Mouse (Mus musculus) heart, adult 8-10 months (tissue): ENCODE results near the gene Klrb1b. TPM values are rescaled to one million over a fixed set of nuclear protein-coding genes. Genes with fewer than 3 reads are reported as not detected.

Experiments
- DNase-seq: peaks from one replicate; pipeline ENCODE4 v3.0.0; 2022; ENCODE audit warnings: low spot score
- total RNA-seq, 4 experiments: library from RNA; stranded (reverse); gene quantifications; 2 replicates each; pipeline ENCODE4 v1.2.4; 2022

Gene Klrb1b
- not detected for total RNA-seq

DNA sequence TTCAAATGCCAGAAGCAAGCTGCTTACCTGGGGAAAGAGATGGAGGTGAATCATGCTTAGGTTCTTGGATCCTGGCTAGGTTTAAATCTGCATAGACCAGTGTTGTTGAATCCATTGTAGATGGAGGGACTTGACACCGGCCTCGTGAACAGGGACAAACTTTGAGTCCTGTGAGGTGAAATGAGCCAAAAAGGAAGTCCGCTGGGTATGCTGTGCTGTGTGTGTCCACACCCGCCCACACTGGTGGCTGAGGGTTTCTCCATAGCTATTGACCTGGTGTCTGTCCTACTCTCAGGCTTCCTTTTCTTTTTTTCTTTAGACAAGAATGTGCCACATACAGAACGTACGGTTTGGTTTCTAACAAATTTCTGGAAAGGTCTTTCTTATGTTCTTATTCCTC is at the start of gene Klrb1b, which contains the start of gene Gm44511:
TSS of gene Klrb1b (minus strand) at position 200 of the 400 bp plus-strand sequence.
TSS of gene Gm44511 (minus strand) at position 184 of the 400 bp plus-strand sequence.
- DNase-seq: no peak

DNA sequence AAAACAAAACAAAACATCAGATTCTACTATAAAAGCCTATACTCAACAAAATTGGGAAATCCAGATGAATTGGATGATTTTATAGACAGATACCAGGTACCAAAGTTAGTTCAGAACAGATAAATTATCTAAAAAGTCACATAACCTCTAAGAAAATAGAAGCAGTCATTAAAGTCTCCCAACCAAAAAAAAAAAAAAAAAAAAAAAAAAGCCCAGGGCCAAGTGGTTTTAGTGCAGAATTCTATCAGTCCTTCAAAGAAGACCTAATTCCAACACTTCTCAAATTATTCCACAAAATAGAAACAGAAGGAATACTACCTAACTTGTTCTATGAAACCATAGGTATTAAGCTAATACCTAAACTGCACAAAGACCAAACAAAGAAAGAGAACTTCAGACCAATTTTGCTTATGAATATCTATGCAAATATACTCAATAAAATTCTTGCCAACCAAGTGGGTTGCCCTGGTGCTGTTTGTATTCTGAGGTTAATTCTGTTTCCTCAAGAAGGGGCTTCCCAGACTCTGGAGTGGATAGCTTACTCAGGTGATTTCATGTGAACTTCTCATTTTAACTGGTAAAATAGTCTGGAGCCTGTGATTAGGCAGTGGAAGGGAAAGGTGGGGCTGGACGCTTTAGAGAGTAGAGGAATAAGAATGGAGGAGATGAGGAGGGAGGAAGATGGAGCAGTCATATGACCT is 45.9 kb upstream of the Klrb1b start:
- DNase-seq: no peak

DNA sequence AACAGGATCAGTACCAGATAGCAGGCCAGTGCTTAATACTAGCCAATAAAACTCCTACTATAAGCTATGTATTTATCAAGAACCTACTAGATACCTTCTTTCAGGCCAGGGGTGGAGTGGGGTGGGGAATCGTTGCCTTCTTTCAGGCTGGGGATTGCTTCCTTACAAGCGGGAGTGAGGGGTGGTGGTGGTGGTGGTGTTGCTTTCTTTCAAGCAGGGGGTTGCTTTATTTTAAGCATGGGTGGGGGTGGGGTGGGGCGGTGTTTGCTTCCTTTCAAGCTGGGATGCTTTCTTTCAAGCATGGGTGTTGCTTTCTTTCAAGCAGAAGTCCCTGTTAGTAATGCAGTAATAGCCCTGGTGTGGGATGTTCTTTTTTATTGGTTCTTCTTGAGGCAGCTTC is 42.7 kb upstream of the Klrb1b start:
- DNase-seq: no peak

DNA sequence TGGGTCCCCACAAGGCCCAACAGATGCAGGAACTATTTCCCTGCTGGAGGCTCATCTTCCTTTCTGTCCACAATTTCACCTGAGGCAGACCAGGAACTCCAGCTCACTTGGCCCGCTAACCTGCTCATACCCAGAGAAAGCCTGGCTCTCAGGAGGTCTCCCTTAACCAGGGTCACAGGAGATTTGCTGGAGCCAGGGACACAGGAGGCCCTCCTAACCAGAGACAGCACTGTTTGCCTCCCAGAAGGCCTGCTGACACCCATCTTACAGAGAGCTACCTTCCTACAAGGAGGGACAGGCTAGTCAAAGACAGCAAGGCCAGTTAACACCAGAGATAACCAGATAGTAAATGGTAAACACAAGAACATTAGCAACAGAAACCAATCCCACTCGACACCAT is 31.8 kb upstream of the Klrb1b start:
- DNase-seq: no peak

DNA sequence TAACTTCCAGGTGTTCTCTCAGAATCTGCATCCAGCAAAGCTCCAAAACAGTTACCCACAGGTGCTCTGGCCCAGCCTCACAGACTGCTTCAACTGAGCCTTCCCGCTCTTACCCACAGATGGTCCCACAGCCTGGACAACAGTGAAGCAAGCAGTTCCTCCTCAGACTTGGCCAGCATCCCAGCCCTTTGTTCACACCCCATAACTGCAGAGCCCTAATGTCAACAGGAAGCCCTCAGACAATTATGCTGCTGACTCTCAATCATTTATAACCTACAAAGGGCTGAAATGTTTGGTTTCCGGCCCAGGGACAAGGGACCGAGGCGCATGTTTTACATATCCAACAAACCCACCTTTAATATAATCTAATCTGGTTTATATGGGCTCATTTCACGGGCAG is 30.1 kb upstream of the Klrb1b start:
- peak; percentile 92 for DNase-seq

DNA sequence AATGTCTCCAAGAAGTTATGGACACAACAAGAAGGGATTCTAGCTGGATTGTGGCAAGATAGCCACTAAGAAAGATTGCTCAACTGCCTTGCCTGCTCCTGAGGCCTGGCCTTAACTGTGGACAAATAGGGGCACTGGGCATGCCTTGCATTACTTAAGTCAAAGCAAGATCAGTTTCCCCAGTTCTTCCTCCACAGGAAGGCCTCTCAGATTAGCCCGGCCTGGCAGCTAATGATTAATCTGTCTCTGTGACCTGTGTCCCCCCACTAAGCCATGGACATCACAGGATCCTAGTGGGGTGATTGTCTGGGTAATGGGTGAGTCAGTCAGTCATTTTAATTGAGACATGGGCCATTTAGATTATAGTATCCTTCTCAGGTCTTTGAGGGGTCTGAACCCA is 29.3 kb upstream of the Klrb1b start:
- DNase-seq: no peak

DNA sequence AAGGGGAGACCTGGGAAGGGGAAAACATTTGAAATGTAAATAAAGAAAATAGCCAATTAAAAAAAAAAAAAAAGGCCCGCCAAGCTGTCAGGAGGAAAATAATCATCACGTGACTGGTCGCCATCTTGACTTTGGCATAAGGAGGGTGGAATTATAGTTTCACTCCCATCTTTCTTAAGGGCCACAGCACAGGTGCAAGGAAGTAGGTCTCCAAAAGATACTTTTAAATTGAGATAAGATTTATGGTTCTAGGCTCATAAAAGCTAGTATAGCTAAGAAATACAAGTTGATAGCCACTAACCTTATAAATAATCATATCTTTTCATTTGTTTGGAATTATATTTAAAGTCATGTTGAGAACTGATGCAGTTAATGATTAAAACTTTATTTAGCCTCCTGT is 28.8 kb upstream of the Klrb1b start:
- no peak for DNase-seq

DNA sequence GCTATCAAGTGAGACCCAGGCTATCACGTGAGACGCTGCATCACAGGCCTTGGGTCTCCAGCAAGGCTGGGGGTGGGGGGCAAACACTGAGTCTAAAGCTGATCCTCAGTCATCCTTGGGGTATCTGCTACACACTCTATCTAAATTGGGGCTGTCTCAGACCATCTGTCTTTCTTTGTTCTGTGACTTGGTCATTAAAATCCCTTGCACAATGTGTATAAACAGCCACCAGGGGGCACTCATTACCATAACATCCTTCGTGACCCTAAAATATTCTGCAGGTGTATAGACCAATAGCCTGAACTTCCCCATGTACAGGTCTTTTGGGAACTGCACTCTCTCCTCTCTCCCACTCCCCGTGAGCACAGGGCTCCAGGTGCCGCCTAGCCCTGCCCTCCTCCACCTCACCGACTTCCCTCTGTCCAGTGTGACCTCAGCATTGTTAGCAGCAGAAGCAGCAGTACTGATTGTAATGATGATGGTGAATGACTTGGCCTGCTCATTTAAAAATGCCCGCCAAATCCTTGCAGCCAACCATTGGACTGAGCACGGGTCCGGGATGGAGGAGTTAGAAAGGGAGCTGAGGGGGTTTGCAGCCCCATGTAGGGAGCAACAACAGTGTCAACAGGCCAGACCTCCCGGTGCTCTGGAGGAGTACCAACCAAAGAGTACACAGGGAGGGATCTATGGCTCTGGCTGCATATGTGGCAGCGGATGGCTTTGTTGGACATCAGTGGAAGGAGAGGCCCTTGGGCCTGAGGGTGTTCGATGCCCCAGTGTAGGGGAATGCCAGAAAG is 28.1 kb upstream of the Klrb1b start:
- peak; percentile 70 for DNase-seq

DNA sequence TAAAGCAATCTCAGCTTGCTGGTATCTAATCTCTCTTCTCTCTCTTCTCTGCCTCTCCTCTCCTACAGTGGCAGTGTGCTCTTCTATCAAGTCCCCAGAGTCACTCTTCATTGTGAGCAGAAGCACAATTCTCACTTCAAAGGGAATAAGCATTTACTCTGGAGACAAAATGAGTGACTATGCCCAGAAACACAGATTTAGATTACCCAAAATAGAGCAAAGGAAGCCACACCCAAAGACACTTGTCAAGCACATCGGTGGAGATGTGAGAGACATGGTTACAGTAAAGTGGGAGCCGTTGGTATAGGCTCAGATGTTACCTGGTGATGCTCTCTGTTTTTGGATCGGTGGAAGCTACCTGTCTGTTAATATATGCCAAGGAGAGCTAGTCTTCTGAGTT is 26.6 kb upstream of the Klrb1b start:
- DNase-seq: no peak

DNA sequence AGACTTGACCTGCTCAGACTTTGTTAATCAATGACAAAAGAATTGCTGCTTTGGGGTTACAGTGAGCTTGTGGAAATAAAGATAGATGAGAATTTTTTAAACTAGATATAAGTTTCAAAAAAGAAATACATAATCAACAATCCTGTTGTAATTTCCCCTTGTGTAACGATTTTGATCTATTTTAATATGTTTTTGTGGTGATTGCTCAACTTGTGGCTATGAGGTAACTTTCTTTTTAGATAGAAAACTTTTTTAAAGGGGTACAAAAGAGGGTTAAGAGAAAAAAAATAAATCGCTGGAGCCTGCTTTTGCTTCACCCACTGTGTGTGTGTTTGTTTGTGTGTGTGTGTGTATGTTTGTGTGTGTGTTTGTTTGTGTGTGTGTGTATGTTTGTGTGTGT is 25.0 kb upstream of the Klrb1b start:
- DNase-seq: no peak

DNA sequence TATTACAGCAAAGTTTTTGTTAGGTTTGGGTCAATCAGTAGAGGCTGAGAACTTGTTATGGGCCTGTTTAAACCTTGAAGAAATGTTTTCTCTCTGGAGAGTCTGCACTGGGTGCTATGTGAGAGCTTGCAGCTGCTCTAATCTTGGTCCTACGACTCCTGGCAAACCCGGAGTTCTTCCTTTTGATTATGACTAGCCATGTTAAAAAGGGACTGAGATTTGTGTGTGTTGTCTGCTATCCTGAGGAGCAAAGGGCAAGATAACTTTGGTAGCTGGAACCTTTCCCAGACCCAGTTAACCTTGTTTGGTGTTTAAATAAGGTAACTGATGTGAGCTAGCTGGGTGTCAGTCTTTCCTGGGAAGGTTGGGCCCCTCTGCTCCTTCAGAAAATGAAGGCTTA is 24.5 kb upstream of the Klrb1b start:
- DNase-seq: no peak

DNA sequence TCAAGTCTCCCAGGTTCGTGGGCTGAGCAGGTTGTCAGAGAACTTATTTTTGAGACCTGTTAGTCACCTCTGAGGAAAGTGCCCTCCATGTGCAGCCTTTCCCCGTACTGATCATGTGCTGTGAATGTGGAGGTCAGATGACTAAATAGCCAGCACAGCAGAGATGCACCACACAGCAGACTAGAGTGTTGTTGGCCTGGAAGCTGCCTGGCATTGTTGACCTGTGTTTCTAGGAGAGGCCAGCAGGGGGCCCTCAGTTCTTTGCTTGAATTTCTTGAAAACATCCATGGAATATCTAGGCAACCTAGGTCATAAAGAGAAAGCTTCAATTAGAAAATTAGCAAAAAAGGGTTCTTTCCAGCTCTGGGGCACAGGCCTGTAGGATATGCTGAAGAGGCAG is 23.8 kb upstream of the Klrb1b start:
- no peak for DNase-seq

DNA sequence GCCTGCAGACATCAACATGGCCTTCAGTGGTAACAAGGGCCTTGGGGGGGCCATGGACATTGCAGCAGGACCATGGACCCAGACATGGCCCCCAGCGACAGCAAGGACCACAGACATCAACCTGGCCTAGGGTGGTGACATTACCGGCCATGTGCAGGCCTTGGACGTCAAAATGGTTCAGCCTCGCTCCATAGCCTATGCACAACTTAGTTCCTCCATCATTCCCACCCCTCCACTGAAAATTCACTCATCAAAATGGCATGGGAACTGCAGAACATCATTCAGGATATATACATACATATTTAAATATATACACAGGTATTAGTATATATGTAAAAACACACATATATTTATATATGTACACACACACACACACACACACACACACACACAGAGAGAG is 21.3 kb upstream of the Klrb1b start:
- DNase-seq: no peak

DNA sequence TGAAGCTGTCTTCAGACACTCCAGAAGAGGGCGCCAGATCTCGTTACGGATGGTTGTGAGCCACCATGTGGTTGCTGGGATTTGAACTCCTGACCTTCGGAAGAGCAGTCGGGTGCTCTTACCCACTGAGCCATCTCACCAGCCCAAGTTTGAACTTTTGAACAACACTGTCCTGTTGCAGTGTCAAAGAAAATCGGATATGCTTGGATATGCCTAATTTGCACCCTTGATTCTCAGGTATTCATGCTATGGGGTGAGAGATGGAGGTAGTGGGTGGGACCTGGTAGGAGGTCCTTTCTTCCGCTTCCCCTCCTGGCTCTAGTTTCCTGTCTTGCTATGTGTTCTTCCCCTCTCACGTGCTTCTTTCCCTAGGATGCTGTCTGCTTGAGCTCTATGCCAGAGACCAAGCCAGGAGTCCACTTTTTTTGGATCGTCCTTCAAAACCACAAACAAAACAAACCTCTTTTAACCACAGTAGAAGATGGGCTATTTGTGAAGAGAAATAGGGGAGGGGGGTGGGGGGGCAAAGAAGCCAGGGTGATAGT is 19.9 kb upstream of the Klrb1b start:
- no peak for DNase-seq

DNA sequence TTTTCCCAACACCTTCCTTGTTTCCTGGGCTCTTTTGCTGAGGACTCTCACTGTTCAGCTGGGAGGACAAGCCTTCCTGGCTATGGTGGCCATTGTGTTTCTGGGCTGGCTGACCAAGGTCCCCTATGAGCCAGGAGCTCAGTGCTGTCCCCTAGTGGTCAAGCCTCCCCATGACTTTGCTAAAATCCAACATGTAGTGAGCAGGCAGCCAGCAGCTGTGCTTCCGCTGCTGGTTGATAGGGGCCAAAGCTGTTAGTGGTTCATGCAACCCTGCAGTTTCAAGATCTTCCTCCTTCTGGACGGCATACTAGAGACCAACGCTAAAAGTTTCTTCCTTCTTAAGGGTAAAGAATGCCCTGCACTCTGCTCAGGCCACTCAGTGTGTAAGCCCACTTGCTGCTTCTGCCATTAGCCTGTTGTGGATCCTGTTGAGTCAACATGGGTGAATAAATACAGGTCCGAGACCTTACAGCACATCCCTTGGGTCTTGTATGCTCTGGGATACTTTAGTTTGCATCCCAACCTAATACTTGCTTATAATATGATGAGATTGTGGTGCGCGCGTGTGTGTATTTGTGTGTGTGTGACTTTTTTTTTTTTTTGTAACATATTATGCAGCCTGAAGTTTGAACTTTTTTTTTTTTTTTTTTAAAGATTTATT is 19.3 kb upstream of the Klrb1b start:
- DNase-seq: peak; percentile 93

DNA sequence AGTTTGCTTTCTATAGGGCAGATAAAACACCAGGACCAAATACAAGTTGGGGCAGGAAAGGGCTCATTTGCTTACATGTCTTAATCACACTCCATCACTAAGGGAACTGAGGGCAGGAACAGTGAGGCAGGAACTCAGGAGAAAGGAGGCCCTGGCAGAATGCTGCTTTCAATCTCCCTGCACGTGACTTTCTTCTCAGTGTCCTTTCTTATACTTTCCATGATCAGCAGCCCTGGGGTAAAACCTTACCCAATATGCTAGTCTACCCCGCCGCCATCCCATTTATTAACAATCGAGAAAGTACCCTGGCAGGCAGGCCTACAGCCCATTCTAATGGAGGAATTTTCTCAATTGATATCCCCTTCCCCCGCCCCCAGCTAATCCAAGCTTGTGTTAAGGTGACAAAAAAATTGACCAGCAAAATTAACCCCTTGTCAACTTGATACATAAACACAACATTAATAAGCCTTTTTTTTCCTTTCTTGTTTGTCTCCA is 18.5 kb upstream of the Klrb1b start:
- DNase-seq: no peak

DNA sequence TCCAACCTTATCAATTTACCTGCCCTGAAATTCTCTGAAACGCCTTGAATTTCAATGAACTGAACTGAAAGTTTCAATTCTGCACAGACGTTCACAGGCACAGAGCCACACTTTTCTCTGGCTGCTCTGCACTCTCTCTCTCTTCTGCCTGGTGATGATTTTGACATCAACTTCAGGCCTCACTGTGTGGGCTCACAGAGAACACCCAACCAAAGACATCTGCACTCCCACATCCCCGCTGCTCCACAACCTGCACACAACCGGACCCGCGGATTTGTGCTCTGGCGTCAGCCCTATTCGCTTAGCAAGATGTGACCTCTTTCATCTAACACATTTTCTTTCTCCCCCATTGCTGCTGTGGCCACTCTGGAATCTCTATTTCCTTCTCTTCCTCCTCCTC is 18.0 kb upstream of the Klrb1b start:
- no peak for DNase-seq

DNA sequence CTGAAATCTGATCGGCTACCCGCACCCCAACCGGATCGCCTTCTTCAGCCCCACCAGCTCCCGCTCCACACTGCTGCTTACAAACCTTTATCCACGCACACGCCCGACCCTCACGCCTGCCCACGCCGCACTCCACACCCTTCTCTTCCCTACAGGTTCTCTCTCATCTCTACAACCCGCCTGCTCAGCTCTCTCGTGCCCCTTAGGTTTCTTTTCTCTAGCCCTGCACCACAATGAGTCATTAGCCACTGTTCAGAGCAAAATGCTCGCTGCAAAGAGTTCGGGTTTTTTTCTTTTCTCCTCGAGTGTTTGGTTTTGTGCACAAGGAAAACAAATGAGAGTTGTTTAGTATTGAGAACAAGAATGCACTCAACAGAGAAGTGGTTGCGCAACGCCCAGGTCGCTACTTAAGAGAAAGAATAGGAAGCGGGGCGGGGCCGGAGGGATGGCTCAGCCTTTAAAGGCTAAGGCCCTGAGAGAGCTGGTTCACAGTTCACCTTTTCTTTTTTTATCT is 17.4 kb upstream of the Klrb1b start:
- peak; percentile 81 for DNase-seq

DNA sequence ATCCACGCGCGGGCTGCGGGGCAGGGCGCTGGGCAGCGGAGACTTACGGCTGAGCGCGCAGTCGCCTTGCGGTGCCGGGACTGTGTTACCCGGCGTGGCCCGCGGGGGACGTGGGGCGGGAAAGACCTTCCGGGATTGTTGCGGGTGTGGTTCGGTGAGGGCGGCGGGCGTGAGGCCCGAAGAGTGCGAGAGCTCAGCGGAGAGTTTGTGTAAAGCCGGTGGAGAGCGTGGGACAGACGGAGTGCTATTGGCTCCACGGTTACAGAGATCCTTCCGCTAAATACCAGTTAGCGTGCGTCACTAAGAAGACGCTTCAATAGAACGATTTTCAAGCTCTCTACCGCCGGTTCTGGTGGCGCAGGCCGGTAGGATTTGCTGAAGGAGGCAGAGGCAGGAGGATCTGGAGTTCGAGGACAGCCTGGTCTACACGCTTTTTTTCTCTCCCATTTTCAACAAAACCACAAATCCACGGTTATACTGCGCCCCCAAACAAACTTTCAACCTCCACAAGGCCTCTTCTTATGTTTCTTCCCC is 16.9 kb upstream of the Klrb1b start:
- DNase-seq: peak; percentile 95

DNA sequence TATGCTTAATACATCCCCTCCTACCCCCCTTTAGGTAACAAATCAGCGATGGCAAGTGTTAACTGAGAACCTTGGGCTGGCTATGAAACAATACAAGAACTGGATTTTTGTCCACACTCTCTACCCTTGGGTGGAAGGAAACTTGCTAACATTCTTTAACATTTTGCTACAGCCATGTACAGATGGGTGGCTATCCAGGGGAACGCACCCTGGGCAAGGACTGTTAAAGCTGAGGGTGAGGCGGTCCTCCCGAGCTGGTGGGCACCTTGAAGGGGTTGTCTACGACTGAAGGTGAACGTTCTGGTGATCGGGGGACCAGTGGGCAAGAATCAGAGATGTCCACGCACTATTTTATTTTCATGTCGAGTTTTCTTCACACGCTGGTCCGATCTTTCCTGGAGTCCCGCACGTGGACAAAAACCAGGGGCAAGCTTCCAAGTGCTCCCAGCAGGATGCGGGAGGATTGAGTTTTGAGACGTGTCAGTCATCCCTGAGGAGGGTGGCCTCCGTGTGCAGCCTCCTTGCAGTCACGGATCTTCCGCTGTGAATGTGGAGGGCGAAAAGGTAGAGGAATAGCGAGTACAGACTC is 16.3 kb upstream of the Klrb1b start:
- DNase-seq: no peak

DNA sequence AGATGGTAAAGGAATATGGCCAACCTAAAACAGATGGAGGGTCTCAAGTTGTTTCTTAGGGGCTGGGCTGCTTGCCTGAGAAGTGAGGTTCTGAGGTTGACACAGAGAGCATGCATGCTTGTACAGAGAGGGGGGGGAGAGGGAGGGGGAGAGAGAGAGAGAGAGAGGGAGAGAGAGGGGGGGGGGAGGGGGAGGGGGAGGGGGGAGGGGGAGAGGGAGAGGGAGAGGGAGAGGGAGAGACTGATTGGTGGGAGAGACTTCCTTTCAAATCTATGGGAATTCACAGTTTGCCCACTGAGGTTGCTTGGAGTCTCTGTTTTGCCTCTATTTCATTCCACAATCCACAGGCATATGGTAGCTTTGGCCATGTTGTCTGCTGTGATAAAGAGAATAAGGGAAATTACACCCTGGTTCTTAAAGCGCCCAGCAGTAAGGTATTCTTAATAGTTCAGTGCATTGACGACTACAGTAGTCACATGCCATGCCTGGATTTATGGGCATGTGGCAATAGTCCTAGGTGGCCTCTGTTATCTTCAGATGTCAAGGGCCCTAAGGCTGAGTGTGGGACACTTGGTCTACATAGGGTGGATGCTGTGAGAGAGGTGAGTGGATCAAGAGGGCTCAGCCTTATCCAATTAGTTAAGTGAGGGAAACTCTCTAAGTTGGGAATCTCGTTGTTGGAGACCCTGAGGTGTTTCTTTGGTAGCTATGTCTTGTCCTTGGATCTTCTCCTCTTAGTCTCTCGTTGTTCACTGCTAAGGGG is 15.4 kb upstream of the Klrb1b start:
- no peak for DNase-seq
